Mouse (Mus musculus) granulocyte monocyte progenitor cell, adult 5-6 weeks (primary cell): Measurements from ENCODE around the gene Bend6. TPM values are rescaled to one million over a fixed set of nuclear protein-coding genes. Genes with fewer than 3 reads are reported as not detected.
"Not testable (repeated sequence)": the region's sequence is repeated elsewhere in the genome, so short reads cannot be mapped to it uniquely, and the experiment has no call there.

ENCODE experiments used
- ATAC-seq: replicated peaks from 2 replicates; pipeline ENCODE4 v1.8.0; 2016; ENCODE audit warnings: mild to moderate bottlenecking, moderate TSS enrichment, inconsistent platforms; ENCODE audit not compliant: poor library complexity, severe bottlenecking
- total RNA-seq, 2 experiments: library from RNA; stranded (forward) in 1 of 2; stranded (reverse) in 1 of 2; fragments of 200-712, 200-1000 nt in 1 of 2; fragments of >200 nt in 1 of 2; fragmentation: Nextera tagmentation in 1 of 2; gene quantifications; 2 replicates each; pipeline ENCODE4 v1.2.3; 2014 to 2017

The Bend6 gene
- total RNA-seq, 2 experiments from 2014 or later: not detected

DNA sequence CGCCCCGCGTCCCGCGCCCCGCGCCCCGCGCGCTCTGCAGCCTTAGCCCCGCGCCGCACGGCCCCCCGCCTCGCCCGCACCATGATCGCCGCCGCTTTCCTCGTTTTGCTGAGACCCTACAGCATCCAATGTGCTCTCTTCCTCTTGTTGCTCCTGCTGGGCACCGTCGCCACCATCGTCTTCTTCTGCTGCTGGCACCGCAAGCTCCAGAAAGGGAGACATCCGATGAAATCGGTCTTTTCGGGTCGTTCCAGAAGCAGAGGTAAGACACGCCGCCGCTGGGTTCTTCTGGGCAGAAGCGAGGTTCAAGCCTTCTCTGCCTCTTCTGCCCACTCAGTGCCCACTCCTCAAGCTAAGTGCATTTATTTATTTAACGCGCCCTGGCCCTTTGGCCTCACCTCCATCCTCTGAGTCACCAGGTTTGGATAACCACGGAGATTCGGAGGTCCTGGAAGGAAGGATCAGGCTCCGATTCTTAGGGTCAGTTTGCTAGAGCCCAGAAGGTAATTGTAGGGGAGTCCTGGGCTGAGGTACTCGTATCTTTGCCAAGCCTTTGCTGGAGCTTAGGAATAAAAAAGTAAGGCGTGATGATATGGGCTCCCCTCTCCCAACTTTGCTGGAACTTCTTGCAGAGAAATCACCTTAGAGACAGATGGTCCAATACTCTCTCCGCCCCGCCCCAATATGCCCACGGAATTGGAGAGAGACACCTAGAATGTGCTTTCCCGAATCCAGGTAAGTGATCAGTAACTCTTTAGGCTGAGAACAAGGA, 761 bp upstream of the Bend6 start, which contains the start of gene Dst:
Gene Dst (plus strand): TSS at position 35 of the 772 bp plus-strand sequence.
- ATAC-seq: no peak

DNA sequence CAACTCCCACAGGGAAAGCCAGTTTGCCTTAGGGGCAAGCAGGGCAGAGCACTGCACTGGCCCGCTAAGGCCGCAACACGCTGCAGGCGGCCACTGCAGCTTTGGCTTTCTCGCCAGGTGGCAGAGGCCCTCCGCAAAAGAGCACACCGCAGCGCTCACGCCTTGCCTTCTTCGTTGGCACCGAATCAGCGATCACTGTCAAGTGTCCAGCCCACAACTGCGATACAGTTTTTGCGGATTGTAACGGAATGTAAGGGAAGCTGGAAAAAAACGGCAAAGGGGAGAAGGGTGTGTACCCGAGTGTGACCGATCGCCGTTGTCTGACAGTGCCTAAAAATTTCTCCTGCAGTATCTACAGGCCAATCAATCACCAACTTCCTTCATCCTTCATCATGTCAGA, 689 bp downstream of the Bend6 start:
- ATAC-seq: no peak

DNA sequence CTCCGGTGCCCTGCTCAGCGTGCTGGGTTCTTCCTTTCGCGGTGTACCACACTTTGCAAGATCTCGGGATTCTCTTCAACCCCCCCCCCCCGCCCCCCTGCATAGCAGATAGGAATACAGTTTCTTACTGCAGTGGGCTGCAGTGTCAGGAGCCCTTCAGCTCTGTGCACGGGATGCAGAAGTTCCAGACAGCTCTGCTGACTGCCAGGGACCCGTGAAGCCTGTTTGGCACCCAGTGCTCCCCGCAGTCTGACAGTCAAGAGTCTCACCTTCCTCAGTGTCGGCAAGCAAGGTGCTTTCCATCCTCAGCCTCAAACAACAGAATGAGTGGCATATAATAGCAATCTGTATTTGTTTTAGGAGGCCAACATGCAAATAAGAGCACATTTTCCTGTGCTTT, 1.4 kb downstream of the Bend6 start:
- ATAC-seq: no peak

DNA sequence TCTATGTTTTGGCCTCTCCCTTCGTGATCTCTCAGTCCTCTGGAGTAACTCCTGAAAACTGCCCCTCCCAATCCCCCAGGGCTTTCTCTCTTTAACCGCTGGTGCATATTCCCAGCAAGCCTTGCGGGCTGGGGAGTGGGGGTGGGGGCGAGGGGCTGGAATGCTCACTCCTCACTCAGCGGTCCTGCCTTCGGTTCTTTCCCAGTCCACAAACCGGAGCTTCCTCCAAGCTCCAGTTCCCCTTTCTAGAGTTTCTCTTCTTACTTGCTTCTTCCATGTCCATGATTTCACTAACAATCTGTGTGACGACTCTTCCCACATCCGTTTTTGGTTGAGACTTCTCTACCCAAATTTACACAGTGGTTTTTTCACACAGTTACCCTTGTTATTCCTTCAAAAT, 4.0 kb downstream of the Bend6 start:
- peak; percentile 80 for ATAC-seq

DNA sequence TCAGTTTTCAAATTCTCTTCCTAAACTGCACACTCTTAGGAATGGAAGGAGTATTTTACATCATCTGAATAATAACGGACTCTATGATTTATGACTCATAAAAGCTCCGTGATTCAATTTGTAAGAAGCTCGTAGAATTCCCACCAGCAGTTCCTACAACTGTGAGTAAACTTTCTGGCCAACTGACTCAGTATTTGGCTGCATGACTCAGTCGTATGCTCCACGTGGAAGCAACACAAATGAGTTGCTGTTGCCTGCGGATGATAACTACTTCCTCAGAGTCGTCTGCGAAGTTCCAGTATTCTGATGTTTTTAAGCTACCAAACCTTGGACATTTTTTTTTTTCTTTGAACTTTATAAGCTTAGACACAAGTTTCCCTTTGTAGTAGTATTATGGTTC, 7.4 kb downstream of the Bend6 start:
- no peak for ATAC-seq

DNA sequence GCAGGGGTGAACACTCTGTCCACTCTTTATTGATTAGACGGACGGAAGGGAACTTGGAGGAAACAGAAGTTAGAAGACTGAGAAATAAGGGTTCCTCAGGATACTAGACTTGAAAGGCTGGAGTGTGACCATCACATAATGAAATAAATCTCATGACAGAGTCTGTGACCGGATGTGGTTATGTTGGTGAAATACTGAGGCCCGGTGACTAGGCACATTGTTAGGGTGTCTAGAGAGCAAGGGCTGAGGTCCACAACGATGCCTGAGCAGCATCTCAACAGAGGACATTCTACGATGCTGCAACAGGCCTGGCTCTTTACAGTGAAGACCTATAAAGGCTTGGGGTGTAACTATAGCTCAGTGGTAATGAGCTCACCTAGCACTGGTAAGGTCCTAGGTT, 9.2 kb downstream of the Bend6 start:
- peak; percentile 56 for ATAC-seq

DNA sequence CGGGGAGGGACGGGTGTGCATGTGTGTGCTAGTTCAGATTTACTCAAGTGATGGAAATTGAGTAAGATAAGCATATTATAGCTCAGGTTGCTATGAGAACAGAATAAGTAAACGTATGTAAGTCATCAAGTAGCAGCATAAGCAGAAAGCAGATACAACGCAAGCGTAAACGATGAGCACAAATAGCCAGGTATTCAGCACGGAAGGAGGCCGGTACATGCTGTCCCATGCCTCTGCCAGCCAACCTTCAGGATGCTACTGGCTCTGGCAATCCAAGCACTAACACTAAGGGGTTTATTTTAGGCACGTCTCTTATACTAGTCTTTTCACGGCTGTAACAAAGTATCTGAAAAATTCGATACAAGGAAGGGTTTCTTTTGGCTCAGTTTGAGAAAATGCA, 10.2 kb downstream of the Bend6 start:
- ATAC-seq: no peak

DNA sequence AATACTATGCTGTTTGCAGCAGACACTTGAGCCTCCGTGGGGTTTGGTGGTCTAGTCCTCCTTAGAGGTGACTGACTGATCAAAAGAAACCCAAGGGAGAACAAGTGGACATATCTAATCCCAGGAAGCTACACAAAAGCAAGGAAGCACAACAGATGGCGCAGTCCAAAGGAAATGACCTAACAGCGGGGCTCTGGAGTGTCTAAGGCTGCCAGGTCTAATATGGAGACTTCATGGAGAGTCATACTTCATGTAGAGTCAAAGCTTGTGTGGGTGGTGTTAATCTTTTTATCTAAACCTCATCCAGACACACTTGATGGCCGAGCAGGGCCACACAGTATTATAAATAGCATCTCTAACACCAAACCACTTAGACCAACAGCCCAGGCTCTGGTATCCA, 10.9 kb downstream of the Bend6 start:
- no peak for ATAC-seq

DNA sequence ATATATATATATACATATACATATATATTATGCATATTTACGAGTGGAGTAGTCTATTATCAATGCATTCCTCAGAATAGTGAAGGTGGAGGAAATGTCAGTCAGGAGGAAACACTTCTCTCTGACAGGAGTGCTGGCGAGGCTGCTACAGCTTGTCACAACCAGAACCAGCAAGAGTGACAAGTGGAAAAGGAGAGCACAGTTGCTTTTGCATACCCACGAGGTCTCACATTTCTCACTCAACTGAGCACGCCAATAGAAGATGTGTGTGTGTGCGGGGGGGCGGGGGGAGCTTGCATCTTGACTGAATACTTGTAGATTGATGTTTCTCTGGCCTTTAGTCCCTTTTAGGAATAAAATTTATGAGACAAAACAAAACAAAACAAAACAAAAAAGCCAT, 11.5 kb downstream of the Bend6 start:
- ATAC-seq: no peak

DNA sequence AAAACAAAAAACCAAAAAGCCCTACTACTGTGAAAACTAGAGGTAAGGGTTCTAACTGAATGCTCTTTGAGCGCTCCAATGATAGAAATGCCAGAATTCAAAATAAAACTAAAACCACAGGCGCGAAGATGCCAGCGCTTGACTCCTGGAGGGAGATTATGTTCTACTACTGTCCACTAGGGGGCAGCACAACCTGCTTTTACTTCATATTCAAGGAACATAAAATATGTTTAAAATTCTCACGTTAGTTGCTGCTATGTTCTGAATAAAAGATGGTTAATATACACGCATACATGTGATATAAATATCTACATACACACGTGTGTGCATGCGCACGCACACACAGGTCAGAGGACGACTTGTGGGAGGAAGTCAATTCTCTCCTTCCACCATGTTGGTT, 14.8 kb downstream of the Bend6 start:
- peak; percentile 58 for ATAC-seq

DNA sequence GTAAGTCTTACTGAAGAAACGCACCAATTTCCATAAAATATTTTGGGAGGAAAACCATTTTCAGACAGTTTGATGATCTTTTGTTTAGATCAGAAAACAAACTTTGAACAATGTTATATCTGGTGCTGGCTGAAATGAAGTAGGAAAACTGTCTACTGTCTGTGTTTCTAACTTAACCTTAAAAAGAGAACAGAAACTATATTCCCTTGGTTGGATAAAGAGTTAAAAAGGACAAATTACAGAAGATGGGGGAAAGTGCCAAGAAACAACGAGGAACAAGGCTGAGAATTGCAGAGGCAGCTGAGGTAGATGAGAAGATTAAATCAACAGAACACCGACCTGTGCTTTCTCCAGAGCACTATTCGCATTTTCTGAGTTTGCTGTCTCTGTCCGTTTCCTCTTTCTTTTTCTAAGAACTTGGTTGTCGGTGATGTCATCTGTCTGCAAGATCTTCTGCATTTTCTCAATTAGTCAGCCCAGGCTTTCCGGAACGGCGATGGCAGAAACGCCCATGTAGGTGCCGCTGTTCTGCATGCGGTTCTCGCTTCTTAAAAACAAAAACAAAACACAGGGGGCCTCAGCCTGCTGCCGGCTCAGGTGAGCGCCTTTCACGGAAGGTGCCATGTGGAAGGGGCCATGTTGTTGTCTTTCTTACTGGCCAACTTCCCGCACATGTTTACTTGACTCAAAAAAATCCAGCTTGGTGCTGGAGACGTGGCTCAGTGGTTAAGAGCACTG, 24.3 kb downstream of the Bend6 start:
- peak; percentile 98 for ATAC-seq

DNA sequence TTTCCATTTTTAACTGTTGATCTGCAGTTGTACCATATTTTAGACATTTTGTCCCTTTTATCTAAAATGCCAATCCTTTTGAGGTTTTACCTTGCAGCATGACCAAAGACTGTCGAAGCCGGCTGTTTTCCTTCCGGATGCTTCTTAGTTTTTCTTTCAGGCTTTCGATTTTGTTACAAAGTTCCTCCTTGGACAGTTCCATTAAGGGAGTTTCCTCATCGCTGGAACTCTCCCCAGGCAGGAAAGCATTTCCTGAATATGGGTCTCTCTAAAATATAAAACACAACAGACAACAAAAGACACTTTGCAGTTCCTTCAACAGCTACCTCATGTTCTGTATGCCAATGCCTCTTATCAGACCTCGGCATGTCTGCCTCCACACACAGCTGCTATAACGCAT, 29.4 kb downstream of the Bend6 start:
- ATAC-seq: no peak

DNA sequence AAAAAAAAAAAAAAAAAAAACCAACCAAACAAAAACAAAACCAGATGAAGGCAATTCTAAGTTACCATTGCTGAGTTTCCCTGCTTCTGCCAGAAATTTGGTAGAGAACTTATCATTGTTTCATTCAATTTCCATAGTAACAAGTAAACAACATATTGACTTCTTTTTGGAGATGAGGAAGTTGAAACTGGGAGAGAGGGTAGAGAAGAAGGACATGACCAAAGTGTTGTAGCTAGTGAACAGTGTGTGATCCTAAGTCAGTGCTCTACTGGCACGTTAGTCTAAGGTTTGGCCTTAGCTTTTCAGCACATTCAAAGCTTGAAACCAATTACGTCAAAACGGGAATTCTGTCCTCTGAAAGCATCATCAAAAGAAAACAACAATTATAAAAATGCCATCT, 31.2 kb downstream of the Bend6 start:
- peak; percentile 86 for ATAC-seq

DNA sequence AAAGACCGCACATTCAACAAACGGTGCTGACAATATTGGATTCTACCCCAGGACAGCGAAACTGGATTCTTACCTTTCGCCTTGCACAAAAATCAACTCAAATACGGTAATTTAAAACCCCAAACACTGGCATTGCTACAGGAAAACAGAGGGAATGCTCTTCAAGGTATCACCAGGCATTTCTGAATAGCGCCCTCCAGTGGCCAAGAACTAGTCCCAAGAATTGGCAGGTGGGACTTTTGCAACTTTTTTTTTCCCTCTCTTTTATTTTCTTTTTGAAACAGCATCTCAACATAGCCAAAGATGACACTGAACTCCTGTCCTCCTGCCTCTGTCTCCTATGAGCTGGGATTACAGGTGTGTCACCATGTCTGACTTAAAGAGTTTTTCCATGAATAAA, 31.9 kb downstream of the Bend6 start:
- no peak for ATAC-seq

DNA sequence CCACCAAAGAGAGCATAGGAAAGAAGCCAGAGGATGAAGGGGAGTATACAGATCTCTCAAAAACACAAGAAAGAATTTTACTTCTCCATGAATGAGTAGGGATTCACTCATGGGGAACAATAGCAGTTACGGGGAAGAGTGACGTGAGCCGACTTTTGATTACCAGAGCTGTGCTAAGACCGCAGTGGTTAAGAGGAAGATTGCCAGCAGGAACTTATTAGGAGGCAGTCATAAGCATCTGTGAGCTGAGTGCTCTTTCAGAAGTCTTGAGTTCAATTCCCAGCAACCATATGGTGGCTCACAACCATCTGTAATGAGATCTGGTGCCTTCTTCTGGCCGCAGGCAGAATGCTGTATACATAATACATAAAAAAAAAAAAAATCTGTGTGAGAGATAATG, 34.1 kb downstream of the Bend6 start:
- ATAC-seq: no peak

DNA sequence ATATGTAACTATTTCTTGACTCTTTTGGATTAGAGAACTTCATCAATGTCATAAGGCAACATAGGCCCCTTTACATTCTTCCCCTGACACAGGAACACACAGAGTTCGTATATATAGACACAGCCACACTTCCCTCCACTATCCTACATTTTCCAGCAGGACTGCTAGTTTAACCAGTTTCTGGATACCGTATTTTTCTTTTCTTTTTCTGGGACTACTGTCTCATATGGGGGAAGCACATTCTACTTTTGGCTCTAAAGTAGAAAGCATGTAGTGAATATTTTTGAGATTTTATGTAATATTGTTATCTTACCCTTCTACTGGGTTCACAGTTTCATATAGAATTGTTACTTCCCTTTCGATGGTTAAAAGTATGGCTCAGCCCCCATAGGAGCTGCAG, 38.2 kb downstream of the Bend6 start:
- ATAC-seq: no peak; the same call in 1 of the 2 replicates

DNA sequence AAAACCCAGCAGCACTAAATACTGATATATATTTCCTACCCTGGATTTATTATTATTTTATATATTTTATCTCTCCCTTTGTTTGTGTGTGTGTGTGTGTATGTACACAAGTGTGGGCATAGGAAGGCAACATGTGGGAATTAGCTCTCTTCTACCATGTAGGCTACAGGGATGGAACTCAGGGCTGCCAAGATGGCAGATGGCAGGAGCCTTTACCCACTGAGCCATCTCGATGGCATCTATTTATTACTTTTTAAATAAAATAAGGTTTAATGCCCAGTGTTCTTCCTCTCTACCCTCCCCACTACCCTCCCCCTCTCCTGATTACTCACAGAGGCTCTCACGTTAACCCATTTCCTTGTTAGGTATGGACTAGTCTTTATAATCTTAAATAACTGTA, 38.6 kb downstream of the Bend6 start:
- no peak for ATAC-seq

DNA sequence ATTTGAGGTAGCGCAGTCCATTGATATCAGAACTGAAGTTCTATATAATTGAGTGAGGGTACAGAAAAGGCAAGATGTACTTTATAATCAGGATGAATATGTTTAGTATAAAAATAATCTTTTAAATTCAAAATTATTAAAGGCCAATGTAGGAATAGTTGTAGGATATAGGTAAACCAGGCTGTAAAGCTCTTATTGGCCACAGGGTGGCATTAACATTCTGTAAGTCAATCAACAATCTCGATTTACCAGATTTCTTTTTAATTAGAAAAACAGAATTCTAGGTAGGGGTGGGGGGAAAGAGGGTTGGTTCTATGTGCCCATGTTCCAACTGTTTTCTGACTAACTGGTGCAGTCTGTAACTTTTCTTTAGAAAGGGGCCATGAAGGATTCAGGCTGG, 60.8 kb downstream of the Bend6 start:
- no peak for ATAC-seq

DNA sequence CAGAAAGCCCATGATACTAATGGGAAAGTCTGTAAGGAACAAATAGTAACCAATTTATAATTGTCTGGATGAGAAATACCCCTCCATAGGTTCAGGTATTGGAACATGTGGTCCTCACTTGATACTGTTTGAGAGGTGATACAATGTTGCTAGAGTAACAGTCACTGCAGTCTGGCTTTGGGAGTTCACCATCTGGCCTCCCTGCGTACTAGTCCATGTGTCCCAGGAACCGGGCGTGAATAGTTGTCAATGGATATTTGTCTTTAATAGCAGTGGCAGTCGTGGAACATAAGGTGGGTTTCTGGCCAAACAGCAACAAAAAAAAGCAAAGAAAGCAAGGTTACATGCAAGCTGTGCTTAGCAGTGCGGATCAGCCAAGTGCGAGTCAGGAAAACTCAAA, 63.8 kb downstream of the Bend6 start:
- no peak for ATAC-seq

DNA sequence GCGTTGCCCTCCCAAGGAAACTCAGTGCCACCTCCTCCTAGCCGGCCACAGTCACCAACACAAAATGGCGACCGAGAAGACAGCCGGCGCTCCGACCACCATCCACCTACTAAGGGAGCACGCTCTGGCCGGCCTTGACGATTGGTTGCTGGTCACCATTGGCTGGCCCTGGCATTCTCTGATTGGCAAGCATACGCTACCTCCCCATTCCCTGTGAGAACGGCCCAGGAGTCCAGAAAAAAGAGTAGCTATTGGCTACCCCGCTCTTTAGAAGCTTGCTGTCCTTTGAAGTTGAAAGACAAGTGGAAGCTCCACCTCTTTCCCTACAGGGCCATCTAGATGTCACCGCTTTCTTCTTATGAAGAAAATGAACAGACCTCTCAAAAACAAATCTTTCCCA, 68.7 kb downstream of the Bend6 start:
- not testable (repeated sequence) for ATAC-seq

DNA sequence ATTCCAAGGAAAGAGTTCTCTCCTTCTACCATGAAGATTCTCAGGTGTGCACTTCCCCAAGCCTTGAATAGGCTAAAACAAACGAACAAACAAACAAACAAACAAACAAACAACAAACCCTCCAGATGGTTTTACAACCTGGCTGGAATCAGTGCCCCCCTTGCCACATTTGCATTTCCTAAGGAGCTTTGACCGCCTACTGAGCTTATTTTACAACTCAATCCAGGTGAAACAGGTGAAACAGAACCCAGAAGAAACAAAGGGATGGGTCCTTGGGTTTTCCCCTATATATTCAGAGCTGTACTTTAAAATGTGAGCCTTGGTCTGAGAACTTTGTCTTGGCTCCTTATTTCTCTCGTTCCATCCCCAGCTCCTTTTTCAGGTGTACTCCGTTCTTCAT, 77.0 kb downstream of the Bend6 start:
- no peak for ATAC-seq

DNA sequence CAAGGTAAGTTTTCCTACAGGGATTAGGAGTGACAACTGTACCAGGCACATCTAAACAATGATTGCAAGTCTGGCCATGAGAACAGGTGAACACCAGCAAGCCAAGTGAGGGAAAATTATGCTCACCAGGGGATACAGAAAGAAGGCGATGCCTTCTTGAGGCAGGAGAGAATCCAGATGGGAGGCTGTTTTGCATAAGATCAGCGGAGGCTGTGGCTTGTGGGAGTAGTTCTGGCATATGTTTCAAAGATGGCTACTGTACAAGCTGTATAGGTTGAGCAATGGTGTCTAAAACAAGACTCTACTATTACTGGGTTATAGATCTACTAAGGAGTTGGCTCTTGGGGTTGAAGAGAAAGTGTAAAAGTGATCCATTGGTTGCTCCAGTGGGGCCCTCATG, 89.7 kb downstream of the Bend6 start:
- ATAC-seq: no peak
